Mouse (Mus musculus) natural killer cell, adult 2 months (primary cell): ENCODE data around the gene Ncoa3.

ENCODE experiments used
- DNase-seq, 2 experiments: peaks; one replicate each; pipeline ENCODE4 v3.0.0; 2022; ENCODE audit warnings: low spot score in 2 of 2

The Ncoa3 gene

GRCm38 (mm10) chr2:166001768-166002167, 9.3 kb downstream of the Ncoa3 start:
- no peak for DNase-seq

- no peak for DNase-seq
Measured at GRCm38 (mm10) chr2:166002429-166002828, 10.0 kb downstream of the Ncoa3 start.

- no peak for DNase-seq
Measured at GRCm38 (mm10) chr2:166003004-166003403, 10.6 kb downstream of the Ncoa3 start.

- no peak for DNase-seq
Measured at GRCm38 (mm10) chr2:166007046-166007445, 14.6 kb downstream of the Ncoa3 start.

- DNase-seq, result no peak
Measured at GRCm38 (mm10) chr2:166008558-166009392, 16.3 kb downstream of the Ncoa3 start.

GRCm38 (mm10) chr2:166009393-166009947, 17.0 kb downstream of the Ncoa3 start:
- DNase-seq, result no peak

- DNase-seq, result no peak
Measured at GRCm38 (mm10) chr2:166010321-166010720, 17.9 kb downstream of the Ncoa3 start.

- no peak for DNase-seq
Measured at GRCm38 (mm10) chr2:166011422-166011821, 19.0 kb downstream of the Ncoa3 start.

GRCm38 (mm10) chr2:166012145-166012544, 19.7 kb downstream of the Ncoa3 start:
- DNase-seq, result peak in 1 of 2 experiments; percentile 28

GRCm38 (mm10) chr2:166018769-166019168, 26.3 kb downstream of the Ncoa3 start:
- DNase-seq, result no peak

GRCm38 (mm10) chr2:166020026-166020425, 27.6 kb downstream of the Ncoa3 start:
- DNase-seq, result no peak

GRCm38 (mm10) chr2:166021073-166021610, 28.7 kb downstream of the Ncoa3 start:
- DNase-seq, result no peak

- no peak for DNase-seq
Measured at GRCm38 (mm10) chr2:166021642-166022041, 29.2 kb downstream of the Ncoa3 start.

GRCm38 (mm10) chr2:166022327-166022726, 29.9 kb downstream of the Ncoa3 start:
- DNase-seq, result peak in 1 of 2 experiments; percentile 25

- no peak for DNase-seq
Measured at GRCm38 (mm10) chr2:166024079-166024478, 31.6 kb downstream of the Ncoa3 start.

- DNase-seq, result no peak
Measured at GRCm38 (mm10) chr2:166024621-166025020, 32.2 kb downstream of the Ncoa3 start.

GRCm38 (mm10) chr2:166025943-166026342, 33.5 kb downstream of the Ncoa3 start:
- DNase-seq, result no peak

- DNase-seq, result no peak
Measured at GRCm38 (mm10) chr2:166027834-166028233, 35.4 kb downstream of the Ncoa3 start.

GRCm38 (mm10) chr2:166029232-166029631, 36.8 kb downstream of the Ncoa3 start:
- DNase-seq, result no peak

GRCm38 (mm10) chr2:166030256-166030995, 38.0 kb downstream of the Ncoa3 start:
- no peak for DNase-seq

GRCm38 (mm10) chr2:166031120-166031929, 38.9 kb downstream of the Ncoa3 start:
- DNase-seq, result peak; percentile 31 to 40
